Mouse (Mus musculus) liver, embryonic 11.5 days (tissue): ENCODE measurements around the gene Mcemp1. TPM values are rescaled to one million over a fixed set of nuclear protein-coding genes. Genes with fewer than 3 reads are reported as not detected.

Experiments used
- ATAC-seq: fragments of 200-750 bp; cut with Nextera tagmentation; replicated peaks from 2 replicates; pipeline ENCODE4 v1.8.0; 2017; ENCODE audit warnings: moderate number of reproducible peaks, mild to moderate bottlenecking, moderate TSS enrichment, moderate library complexity; ENCODE audit not compliant: low FRiP score
- DNase-seq: peaks from one replicate; pipeline ENCODE4 v3.0.0-alpha.2; 2017; ENCODE audit warnings: low spot score
- H3K27ac ChIP-seq: fragments of 300-500 bp; sonication (generic); 2 replicates; pipeline ENCODE4 v1.5.1; 2014; ENCODE audit warnings: mild to moderate bottlenecking, low read depth, low read length, control low read depth
- H3K27me3 ChIP-seq: fragments of 300-500 bp; sonication (generic); replicated peaks from 2 replicates; pipeline ENCODE4 v1.6.1; 2014; ENCODE audit warnings: low read length, mixed read lengths; ENCODE audit not compliant: control insufficient read depth, insufficient read depth
- H3K36me3 ChIP-seq: fragments of 300-500 bp; sonication (generic); 2 replicates; pipeline ENCODE4 v1.6.1; 2014; ENCODE audit warnings: mild to moderate bottlenecking, low read length, moderate library complexity, mixed read lengths; ENCODE audit not compliant: control insufficient read depth, insufficient read depth
- H3K4me1 ChIP-seq: fragments of 300-500 bp; sonication (generic); replicated peaks from 2 replicates; pipeline ENCODE4 v1.6.1; 2014; ENCODE audit warnings: low read length, mixed read lengths; ENCODE audit not compliant: control insufficient read depth, insufficient read depth
- H3K4me2 ChIP-seq: fragments of 300-500 bp; sonication (generic); 2 replicates; pipeline ENCODE4 v1.6.1; 2014; ENCODE audit warnings: mild to moderate bottlenecking, control low read depth, moderate library complexity
- H3K4me3 ChIP-seq: fragments of 300-500 bp; sonication (generic); 2 replicates; pipeline ENCODE4 v1.5.1; 2014; ENCODE audit warnings: low read depth, low read length, control low read depth
- H3K9ac ChIP-seq: fragments of 300-500 bp; sonication (generic); 2 replicates; pipeline ENCODE4 v1.6.1; 2014; ENCODE audit warnings: low read depth, low read length, control low read depth
- H3K9me3 ChIP-seq: fragments of 300-500 bp; sonication (generic); 2 replicates; pipeline ENCODE4 v1.6.1; 2016; ENCODE audit warnings: low read length, inconsistent platforms, mixed read lengths; ENCODE audit not compliant: control insufficient read depth
- WGBS: fragments of 180-500 bp; shearing (Covaris S2); extraction: QIAGEN DNeasy Blood & Tissue Kit; methylation state at CpG from one replicate; pipeline ENCODE4 v1.1.7; 2014; 5-methylcytosine and 5-hydroxymethylcytosine counted together
- polyA plus RNA-seq: library from polyadenylated mRNA; unstranded; fragments of >200 nt; fragmentation: Nextera tagmentation; extraction: Ambion mirVana; gene quantifications from 2 replicates; pipeline ENCODE4 v1.2.1, GENCODE M21; 2014

Mcemp1 gene
- polyA plus RNA-seq, 1 experiment from 2014 or later, result 1.0 TPM

DNA sequence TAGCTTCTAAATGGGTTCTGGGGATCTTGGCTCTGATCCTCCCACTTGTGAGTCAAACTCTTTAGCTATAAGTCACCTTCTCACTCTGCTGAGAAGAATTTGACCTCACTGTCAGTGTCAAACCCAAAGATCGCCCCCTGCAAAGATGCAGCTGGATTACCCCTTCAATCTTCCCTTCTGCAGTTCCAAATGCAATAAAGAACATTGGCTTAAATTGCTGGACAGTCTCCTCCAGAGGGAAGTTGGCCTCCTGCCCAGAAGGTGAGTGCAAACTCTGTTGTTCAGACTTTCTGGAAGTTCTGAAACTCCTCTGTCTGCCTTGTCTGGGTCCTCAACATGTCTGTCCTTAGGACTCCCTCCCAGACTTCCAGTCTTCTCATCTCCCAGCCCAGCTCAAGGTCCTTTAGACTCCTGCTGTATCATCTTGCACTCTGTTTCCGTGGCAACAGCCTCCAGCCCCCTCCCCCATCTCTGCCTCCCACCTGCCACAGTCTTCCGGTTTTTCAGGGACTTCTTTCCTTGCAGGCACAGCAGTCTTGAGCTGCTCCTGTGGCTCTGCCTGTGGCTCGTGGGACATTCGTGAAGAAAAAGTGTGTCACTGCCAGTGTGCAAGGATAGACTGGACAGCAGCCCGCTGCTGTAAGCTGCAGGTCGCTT is 8.7 kb upstream of the Mcemp1 start:
- Histone ChIP-seq H3K4me3 (no peak overlapping the region), H3K4me1 (no peaks in the 10 kb centered on the region), H3K9me3 (no peaks in the 10 kb centered on the region), H3K9ac (no peak overlapping the region), H3K27ac (no peak overlapping the region), H3K36me3 (no peaks in the 10 kb centered on the region), H3K27me3 (no peaks in the 10 kb centered on the region), H3K4me2 (no peak overlapping the region)
- 23% methylated on average over 7 of the region's 7 CpGs for WGBS
- ATAC-seq (no peak), DNase-seq (no peak)

DNA sequence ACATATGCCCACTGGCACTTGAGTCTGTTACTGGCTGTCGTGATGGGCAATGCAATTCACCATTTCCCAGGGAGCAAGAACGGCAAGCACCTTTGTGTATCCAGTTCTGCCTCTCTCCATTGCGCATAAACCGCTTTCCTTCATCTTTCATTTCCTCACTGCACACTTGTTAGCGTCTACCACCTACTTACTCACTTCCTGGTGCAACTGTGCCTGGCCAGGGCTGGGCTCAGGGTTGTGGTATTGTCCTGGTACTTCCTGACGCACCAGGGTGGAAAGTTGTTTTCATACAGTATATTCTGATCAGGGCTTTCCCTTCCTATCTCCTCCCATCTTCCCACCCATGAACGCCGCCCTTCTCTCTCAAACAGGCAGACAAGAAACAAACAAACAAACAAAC is 4.7 kb upstream of the Mcemp1 start:
- no peaks in the 10 kb centered on the region for H3K4me1 ChIP-seq

DNA sequence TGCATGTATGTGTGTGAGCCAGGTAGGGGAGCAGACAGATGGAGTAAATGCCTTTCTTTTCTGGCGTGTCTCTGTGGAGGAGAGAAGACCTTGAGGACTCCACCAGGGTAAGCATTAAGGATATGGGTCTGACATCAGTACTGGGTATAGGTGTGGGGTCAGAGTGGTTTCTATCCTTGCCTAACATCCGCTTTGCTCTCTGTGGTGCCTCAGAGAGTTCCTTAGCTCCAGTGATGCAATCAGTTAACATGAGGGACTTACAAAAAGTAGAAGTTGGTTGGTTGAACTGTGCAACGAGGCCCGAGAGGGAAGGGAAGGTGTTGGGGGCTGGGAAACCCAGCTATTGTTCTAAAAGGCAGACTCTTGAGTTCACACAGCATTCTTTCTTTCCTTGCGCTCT is 1.1 kb upstream of the Mcemp1 start:
- no peak overlapping the region for H3K27ac ChIP-seq
- no peak overlapping the region for H3K4me2 ChIP-seq
- no peaks in the 10 kb centered on the region for H3K9me3 ChIP-seq
- no peaks in the 10 kb centered on the region for H3K36me3 ChIP-seq
- H3K9ac ChIP-seq, result no peak overlapping the region
- no peak overlapping the region for H3K4me3 ChIP-seq
- DNase-seq (no peak), ATAC-seq (no peak)
- H3K4me1 ChIP-seq, result no peaks in the 10 kb centered on the region
- 51% methylated on average over 5 of the region's 5 CpGs for WGBS
- no peaks in the 10 kb centered on the region for H3K27me3 ChIP-seq

More for the DNA sequence above, 4.7 kb upstream of the Mcemp1 start:
- Histone ChIP-seq H3K27me3 (no peaks in the 10 kb centered on the region), H3K9ac (no peak overlapping the region), H3K9me3 (no peaks in the 10 kb centered on the region), H3K36me3 (no peaks in the 10 kb centered on the region), H3K4me2 (no peak overlapping the region), H3K4me3 (no peak overlapping the region), H3K27ac (no peak overlapping the region)
- WGBS, result 65% methylated on average over 8 of the region's 8 CpGs
- ATAC-seq, result no peak
- DNase-seq, result no peak

DNA sequence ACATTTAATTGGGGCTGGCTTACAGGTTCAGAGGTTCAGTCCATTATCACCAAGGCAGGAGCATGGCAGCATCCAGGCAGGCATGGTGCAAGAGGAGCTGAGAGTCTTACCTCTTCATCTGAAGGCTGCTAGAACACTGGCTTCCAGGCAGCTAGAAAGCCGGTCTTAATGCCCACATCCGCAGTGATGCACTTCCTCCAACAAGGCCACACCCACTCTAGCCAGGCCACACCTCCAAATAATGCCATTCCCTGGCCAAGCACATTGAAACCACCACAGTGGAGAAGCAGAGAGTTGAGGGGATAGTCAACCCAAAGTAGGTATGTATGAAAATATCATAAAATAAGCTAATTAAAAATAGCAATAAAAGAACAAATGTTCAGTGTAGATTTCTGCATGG is 4.8 kb downstream of the Mcemp1 start:
- Histone ChIP-seq H3K9ac (no peak overlapping the region), H3K9me3 (no peaks in the 10 kb centered on the region), H3K27ac (no peak overlapping the region), H3K36me3 (no peaks in the 10 kb centered on the region), H3K4me2 (no peak overlapping the region), H3K27me3 (no peaks in the 10 kb centered on the region), H3K4me1 (no peaks in the 10 kb centered on the region), H3K4me3 (no peak overlapping the region)
- ATAC-seq (no peak), DNase-seq (no peak)
- 56% methylated on average over 2 of the region's 2 CpGs for WGBS

DNA sequence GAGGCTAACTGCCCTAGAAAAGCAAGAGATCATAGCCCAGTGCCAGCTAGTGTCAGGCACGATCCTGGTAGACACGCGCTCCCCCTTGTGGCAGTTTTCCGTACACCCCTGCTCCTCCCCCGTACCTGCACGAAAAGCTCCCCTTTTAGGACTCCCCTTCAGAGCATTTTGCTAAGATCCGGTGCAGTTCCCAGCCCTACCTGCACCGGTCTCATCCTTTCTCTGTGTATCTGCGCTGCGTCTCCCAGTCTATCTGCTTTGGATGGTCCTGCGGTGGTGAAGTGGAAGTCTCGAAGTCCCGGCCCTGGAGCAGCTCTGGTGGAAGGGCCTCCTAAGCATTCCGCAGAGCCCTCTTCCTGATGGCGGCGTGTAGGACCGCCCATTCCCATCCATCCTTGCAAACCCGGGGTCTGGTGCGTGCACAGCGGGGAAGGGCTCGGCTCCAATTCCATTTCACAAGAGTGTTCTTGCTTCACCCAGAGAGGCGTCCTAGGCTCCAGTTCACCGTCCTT is 6.5 kb downstream of the Mcemp1 start, which contains the start of gene Fcor:
Gene Fcor, minus strand, starts transcription at position 383 of the 512 bp plus-strand sequence.
- Histone ChIP-seq H3K27me3 (no peaks in the 10 kb centered on the region), H3K4me1 (peaks cover 3% of the 10 kb centered on the region), H3K27ac (peak within 1 kb of the TSS; percentile 41), H3K4me3 (peak within 1 kb of the TSS; percentile 60), H3K9me3 (no peaks in the 10 kb centered on the region), H3K9ac (peak within 1 kb of the TSS; percentile 60), H3K36me3 (no peaks in the 10 kb centered on the region), H3K4me2 (peak within 1 kb of the TSS; percentile 78)
- DNase-seq (peak; percentile 81), ATAC-seq (peak; percentile 69)
- under 1% methylated on average over 23 of the region's 23 CpGs for WGBS

DNA sequence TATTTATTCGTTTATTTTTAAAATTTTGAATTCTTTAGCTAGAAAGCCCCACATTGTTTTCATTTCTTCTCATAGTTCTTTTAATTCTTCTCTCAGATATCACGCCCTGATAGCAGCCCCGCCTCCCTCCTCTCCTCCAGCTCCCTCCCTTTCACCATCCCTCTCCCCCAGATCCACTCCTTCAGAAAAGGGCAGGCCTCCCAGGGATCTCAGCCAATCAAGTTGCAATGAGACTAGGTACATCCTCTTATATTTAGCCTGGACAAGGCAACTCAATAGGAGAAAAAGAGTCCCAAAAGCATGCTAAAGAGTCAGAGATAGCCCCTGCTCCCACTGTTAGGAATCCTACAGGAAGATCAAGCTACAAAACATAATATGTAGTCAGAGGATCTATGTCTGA is 9.1 kb downstream of the Mcemp1 start:
- H3K4me1 ChIP-seq, result peaks cover 13% of the 10 kb centered on the region
- WGBS, result 68% methylated on average over 3 of the region's 3 CpGs
- no peak overlapping the region for H3K9ac ChIP-seq
- DNase-seq (no peak), ATAC-seq (no peak)
- no peak overlapping the region for H3K4me2 ChIP-seq
- no peak overlapping the region for H3K27ac ChIP-seq
- no peak overlapping the region for H3K4me3 ChIP-seq
- no peaks in the 10 kb centered on the region for H3K9me3 ChIP-seq
- no peaks in the 10 kb centered on the region for H3K27me3 ChIP-seq
- H3K36me3 ChIP-seq, result peaks cover 12% of the 10 kb centered on the region

DNA sequence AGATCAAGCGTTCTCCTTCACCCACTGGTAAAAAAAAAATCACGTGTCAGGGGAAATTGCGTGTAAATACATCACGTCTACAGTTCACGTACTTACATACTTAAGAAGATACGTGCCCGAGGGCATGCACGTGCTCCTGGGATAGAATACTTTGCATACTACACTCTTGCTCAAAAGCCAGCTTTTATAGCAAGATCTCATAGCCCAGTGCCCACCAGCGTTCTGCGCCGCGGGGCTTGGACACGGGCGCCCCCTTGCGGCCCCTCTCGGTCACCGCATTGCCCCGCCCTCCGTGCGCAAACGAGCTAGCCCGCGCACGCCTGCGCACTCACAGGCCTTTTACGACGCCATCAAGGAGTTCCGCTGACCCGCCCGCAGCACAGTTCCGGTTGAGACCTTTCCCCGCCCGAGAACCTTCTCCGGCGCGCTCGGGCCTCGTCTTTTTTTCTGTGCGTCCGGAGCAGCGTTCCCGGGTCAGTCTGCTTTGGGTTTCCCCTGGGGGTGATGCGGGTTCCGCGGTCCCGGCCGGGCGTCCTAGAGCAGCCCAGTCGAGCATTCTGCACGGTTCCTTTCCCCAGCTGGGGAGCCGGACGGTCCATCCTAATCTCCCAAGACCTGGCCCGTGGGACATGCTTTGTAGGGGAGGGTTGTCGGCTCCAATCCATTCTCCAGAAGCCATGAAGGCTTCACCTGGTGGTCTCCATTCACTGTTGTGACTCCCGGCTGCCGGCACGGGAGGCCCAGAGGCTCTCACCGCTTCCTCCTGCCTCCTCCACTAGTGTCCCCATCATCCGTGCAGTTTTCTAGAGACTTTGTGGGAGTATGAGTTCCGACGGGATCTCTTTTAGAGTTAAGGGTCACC is 10.8 kb downstream of the Mcemp1 start, which contains the start of gene Trappc5:
Gene Trappc5, plus strand, starts transcription at position 169 of the 862 bp plus-strand sequence.
- no peaks in the 10 kb centered on the region for H3K27me3 ChIP-seq
- H3K36me3 ChIP-seq, result peaks cover 21% of the 10 kb centered on the region
- WGBS, result 1% methylated on average over 61 of the region's 61 CpGs
- peaks cover 13% of the 10 kb centered on the region for H3K4me1 ChIP-seq
- ATAC-seq (peak; percentile 86), DNase-seq (peak; percentile 91)
- H3K4me2 ChIP-seq, result peak within 1 kb of the TSS; percentile 90
- peak within 1 kb of the TSS; percentile 95 for H3K4me3 ChIP-seq
- H3K9ac ChIP-seq, result peak within 1 kb of the TSS; percentile 88
- H3K9me3 ChIP-seq, result no peaks in the 10 kb centered on the region
- H3K27ac ChIP-seq, result peak within 1 kb of the TSS; percentile 83

DNA sequence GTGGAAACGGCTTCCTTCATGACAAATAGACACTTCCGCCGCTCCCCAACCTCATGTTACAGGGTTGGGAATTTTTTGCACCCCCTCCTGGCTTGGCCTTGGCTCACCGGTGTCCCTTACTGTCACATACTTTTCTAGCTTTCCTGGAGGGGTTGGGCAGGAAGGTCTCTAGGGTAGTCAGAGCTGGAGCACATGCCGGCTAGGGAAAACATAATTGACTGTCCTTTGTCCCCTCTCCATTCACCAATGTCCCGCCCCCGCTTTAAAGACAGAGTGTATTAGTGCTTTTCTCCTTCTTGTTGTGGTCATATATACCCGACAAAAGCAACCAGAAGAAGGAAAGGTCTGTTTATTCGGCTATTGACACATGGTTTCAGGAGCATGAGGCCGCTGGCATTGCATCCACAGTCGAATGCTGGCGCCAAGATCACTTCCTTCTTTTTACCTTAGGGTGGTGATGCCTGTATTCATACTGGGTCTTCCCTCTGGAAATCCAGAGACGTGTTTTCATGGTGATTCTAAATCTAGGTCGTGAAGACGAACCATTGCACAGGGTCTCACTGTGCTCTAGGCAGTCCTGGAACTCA is 11.5 kb downstream of the Mcemp1 start:
- no peaks in the 10 kb centered on the region for H3K9me3 ChIP-seq
- WGBS, result 3% methylated on average over 15 of the region's 15 CpGs
- peaks cover 23% of the 10 kb centered on the region for H3K36me3 ChIP-seq
- peak overlapping the region; percentile 90 for H3K4me2 ChIP-seq
- peaks cover 13% of the 10 kb centered on the region for H3K4me1 ChIP-seq
- peak overlapping the region; percentile 83 for H3K27ac ChIP-seq
- H3K4me3 ChIP-seq, result peak overlapping the region; percentile 95
- peak overlapping the region; percentile 88 for H3K9ac ChIP-seq
- no peaks in the 10 kb centered on the region for H3K27me3 ChIP-seq
- DNase-seq (peak; percentile 57), ATAC-seq (peak; percentile 4; the same call in 1 of the 2 replicates)
